Mouse (Mus musculus): ENCODE measurements around the gene C330021F23Rik.
"Not testable (repeated sequence)": the region's sequence is repeated elsewhere in the genome, so short reads cannot be mapped to it uniquely, and the experiment has no call there.

The C330021F23Rik gene

GRCm38 (mm10) chr8:3567641-3568371, at the start of gene C330021F23Rik:
Gene C330021F23Rik, plus strand, starts transcription at chr8:3567990.
- DNase-seq = peak; percentile 52 to 77

DNA sequence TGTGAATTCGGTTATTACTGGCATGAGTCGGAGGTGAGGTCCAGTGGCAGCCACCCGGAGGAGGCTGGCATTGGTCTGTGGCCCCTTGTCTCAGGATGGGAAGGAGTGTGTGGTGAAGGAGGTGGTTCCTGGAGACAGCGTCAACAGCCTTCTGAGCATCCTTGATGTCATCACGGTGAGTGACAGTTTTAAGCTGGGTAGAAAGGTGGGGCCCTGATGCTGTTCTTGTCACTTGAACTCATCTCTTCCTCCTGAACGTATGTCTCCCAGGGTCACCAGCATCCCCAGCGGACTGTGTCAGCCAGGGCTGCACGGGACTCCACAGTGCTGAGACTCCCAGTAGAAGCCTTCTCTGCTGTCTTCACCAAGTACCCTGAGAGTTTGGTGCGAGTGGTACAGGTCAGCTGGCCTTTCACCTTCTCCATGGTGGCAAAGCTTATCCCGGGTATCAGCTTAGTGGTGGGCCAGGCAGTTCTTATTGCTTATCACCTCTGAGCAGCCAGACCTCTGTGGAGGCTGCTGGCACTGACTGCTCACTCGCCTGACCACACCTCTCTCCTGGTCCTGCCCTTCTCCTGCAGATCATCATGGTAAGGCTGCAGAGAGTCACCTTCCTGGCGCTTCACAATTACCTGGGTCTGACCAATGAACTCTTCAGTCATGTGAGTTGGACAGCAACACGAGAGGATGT, 45.6 kb upstream of the C330021F23Rik start:
- DNase-seq = no peak

DNA sequence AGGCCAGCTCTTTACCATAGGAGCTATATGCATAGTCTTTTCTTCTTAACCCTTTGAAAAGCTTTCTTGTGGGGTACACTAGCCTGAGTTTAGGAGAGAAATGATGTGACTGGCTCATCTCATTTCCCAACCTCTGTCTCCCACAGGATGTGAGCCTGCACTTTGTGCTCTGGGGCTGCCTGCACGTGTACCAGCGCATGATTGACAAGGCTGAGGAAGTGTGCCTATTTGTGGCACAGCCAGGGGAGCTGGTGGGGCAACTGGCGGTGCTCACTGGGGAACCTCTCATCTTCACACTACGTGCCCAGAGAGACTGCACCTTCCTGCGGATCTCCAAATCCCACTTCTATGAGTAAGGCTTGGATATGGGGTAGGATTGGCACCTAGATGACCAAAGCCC, 37.0 kb upstream of the C330021F23Rik start:
- DNase-seq = no peak

- DNase-seq = no peak
Observed at GRCm38 (mm10) chr8:3531936-3532335, 35.9 kb upstream of the C330021F23Rik start.

DNA sequence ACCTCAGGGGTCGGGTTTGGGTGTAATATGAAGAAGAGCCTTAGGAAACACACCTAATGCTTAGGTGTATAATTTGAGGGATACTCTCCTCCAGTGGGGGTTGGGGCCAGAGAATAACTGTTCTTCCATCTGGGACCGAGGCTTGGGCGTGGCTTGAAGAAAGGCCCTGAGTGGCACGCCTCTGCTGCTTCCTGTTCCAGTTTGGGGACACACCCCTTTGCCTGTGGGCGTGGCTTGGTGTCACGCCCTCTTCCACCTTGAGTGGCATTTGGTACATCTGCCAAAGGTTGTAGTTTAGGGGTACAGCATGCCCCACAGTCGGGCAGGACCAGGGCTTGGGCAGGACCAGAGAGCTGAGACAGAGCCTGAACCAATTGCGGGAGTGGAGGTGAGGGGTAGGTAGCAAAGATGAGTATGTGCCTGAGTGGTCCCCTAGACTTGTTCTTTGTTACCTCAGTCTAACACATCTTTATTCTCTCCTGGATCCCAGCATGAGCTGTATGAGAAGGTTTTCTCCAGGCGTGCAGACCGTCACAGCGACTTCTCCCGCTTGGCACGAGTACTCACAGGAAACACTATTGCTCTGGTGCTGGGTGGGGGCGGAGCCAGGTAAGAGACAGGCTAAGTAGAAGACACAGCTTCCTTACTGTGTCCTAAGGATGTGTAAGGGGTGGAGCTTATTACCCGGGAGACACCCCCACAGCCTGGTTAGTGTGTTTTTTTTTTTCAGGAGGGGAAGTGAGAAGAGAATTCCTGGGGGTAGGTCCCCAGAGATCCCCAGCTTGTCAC, 31.5 kb upstream of the C330021F23Rik start:
- DNase-seq = no peak

GRCm38 (mm10) chr8:3536940-3537339, 30.9 kb upstream of the C330021F23Rik start:
- no peak for DNase-seq

GRCm38 (mm10) chr8:3537666-3538065, 30.1 kb upstream of the C330021F23Rik start:
- no peak for DNase-seq

GRCm38 (mm10) chr8:3539146-3539545, 28.6 kb upstream of the C330021F23Rik start:
- DNase-seq = no peak

- no peak for DNase-seq
Observed at GRCm38 (mm10) chr8:3540076-3540475, 27.7 kb upstream of the C330021F23Rik start.

DNA sequence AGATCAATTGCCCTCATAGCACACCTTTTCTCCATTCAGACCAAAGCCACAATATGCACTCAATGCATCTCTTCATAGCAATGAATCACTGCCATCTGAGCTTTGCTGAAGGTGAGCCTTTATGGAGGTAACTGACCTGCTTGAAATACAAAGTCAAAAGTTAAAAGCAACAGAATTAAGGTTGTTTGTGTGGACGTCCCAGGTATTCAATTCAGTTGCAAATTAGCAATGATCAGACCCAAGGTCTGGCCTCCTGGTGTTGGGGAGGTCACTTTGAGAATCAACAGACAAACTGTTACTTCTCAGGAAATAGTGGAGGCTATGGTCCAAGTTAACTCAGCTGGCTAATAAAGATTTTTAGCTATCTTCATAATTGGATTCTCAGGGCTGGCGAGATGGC, 21.3 kb upstream of the C330021F23Rik start:
- DNase-seq = no peak

DNA sequence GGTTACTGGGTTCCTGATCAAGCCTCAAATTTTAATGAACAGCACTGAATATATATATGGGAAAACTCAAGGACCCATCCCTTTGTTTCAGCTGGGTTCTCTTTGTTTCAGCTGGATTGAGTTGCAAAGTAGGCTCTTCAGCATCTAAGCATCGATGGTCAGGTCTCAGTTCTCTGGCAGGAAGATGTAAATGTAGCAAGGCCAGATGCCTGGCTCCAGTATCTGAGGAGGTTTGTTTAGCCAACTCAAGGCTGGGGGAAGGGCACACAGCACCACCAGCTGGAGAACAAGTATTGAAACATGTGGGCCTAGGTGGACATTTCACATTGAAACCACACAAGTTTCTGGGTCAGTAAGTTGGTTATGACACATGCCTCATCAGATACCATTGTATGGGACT, 15.6 kb upstream of the C330021F23Rik start:
- DNase-seq = no peak

- no peak for DNase-seq
Observed at GRCm38 (mm10) chr8:3556114-3556513, 11.7 kb upstream of the C330021F23Rik start.

GRCm38 (mm10) chr8:3568378-3568777, 588 bp downstream of the C330021F23Rik start:
- DNase-seq = no peak

DNA sequence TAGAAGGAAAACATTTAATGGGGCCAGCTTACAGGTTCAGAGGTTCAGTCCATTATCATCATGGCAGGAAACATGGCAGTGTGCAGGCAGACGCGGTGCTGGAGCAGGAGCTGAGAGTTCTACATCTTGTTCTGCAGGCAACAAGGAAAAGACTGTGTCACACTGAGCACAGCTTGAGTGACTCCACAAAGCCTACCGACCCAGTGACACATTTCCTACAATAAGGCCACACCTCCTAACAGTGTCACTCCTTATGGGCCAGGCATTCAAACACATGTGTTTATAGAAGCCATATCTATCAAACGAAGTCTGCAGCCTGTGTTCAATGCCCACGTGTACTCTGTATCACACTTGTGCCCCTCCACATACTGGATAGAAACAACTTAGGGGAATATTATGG, 2.0 kb downstream of the C330021F23Rik start:
- DNase-seq = no peak

- no peak for DNase-seq
Observed at GRCm38 (mm10) chr8:3574546-3574945, 6.8 kb downstream of the C330021F23Rik start.

DNA sequence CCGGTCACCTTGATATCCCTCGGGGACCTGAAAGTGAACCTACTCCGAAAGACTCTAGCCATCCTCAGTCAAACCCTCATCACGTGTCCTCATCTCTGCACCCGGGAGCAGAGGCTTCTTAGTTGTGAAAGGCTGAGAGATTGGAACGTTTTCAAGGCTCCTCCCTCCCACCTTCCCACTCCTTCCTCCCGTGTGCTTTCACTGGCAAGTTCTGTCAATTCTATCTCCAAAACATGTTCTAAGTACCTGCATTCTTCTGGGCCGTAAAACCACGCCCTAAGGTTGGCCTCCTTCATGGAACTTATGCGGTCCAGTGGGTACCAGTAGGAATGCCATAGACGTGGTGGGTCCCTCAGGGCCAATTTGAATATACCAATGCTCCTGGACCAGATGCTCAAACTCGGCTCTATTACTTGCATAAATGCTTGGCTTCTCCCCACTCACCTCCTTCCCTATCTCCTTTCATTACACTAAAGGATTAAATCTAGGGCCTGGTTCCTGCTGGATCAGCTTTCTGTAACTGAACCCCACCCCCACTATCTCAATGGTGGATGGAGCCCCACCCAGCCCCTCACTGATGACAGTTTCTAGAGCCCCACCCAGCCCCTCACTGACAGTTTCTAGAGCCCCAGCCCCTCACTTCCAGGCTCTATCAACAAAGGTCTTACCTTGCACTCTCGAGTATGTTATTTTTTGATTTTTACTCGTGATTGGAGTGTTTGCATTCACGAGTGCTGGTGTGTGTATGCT, 8.6 kb downstream of the C330021F23Rik start:
- no peak for DNase-seq

- DNase-seq = no peak
Observed at GRCm38 (mm10) chr8:3579390-3580364, 11.9 kb downstream of the C330021F23Rik start.

DNA sequence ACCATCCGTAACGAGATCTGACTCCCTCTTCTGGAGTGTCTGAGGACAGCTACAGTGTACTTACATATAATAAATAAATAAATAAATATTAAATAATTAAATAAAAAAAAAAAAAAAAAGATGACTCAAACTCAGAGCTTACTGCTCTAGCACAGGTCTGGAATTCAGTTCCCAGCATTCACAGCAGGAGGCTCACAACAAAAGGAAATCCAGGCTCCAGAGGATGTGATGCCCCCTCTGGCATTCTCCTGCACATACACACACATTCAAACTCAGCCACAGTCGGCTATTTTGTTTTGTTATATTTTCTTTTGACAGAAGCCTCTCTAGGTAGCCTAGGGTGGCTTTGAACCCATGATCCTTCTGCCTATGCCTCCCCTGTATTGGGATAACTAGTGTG, 14.2 kb downstream of the C330021F23Rik start:
- not testable (repeated sequence) for DNase-seq

DNA sequence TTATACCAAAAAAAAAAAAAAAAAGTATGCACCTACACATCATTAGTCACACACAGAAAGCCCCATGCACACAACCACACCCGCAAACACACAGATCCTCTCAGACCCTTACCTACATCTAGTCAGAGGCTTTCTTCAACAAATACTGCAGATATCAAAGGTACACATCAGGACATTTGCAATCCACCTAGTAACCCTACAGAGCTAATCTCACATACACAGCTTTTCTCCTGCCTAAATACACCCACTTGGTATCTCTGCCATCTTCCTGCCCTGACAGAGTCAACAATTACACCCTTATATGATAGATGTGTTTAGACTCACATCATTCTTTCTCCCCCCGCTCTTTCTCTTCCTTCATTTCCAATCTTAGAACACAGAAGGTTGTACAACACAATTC, 18.7 kb downstream of the C330021F23Rik start:
- DNase-seq = no peak

- DNase-seq = no peak
Observed at GRCm38 (mm10) chr8:3586993-3587390, 19.2 kb downstream of the C330021F23Rik start, which contains the start of gene Camsap3. Gene Camsap3, plus strand, starts transcription at chr8:3587293.

Measured in kidney, postnatal 25 days (tissue).